Mouse (Mus musculus) forebrain, embryonic 14.5 days (tissue): ENCODE results near the gene Creg1. TPM values are rescaled to one million over a fixed set of nuclear protein-coding genes. Genes with fewer than 3 reads are reported as not detected.
A peak's percentile ranks its signal among the peaks of the same experiment; 100 is the strongest.

Experiments
- ATAC-seq: fragments of 200-750 bp; cut with Nextera tagmentation; 2 replicates; pipeline ENCODE4 v1.8.0; 2017; ENCODE audit warnings: mild to moderate bottlenecking, moderate library complexity
- DNase-seq: peaks from one replicate; pipeline ENCODE4 v3.0.0-alpha.2; 2015; ENCODE audit warnings: low spot score
- H3K27ac ChIP-seq: fragments of 300-500 bp; sonication (generic); 2 replicates; pipeline ENCODE4 v1.5.1; 2014; ENCODE audit warnings: low read depth, mild to moderate bottlenecking, control low read depth, low read length, moderate library complexity
- H3K27me3 ChIP-seq: fragments of 300-500 bp; sonication (generic); replicated peaks from 2 replicates; pipeline ENCODE4 v1.6.1; 2014; ENCODE audit warnings: low read length, control low read depth, mixed read lengths; ENCODE audit not compliant: control insufficient read depth, insufficient read depth
- H3K36me3 ChIP-seq: fragments of 300-500 bp; sonication (generic); 2 replicates; pipeline ENCODE4 v1.6.1; 2014; ENCODE audit warnings: low read length, control low read depth; ENCODE audit not compliant: control insufficient read depth, insufficient read depth
- H3K4me1 ChIP-seq: fragments of 300-500 bp; sonication (generic); 2 replicates; pipeline ENCODE4 v1.6.1; 2014; ENCODE audit warnings: antibody characterized with exemption, low read length, control low read depth; ENCODE audit not compliant: control insufficient read depth, insufficient read depth
- H3K4me2 ChIP-seq: fragments of 300-500 bp; sonication (generic); 2 replicates; pipeline ENCODE4 v1.6.1; 2014; ENCODE audit warnings: mild to moderate bottlenecking, control low read depth, low read length
- H3K4me3 ChIP-seq: fragments of 300-500 bp; sonication (generic); 2 replicates; pipeline ENCODE4 v1.5.1; 2014; ENCODE audit warnings: low read depth, low read length, control low read depth
- H3K9ac ChIP-seq: fragments of 300-500 bp; sonication (generic); 2 replicates; pipeline ENCODE4 v1.6.1; 2014; ENCODE audit warnings: mild to moderate bottlenecking, low read length, control low read depth, moderate library complexity
- H3K9me3 ChIP-seq: fragments of 300-500 bp; sonication (generic); replicated peaks from 2 replicates; pipeline ENCODE4 v1.6.1; 2016; ENCODE audit warnings: low read length, control low read depth, mixed read lengths; ENCODE audit not compliant: control insufficient read depth
- WGBS: fragments of 180-500 bp; shearing (Covaris S2); extraction: QIAGEN DNeasy Blood & Tissue Kit; methylation state at CpG from one replicate; pipeline ENCODE4 v1.1.7; 2014; 5-methylcytosine and 5-hydroxymethylcytosine counted together
- polyA plus RNA-seq: library from polyadenylated mRNA; unstranded; fragments of >200 nt; fragmentation: Nextera tagmentation; extraction: Ambion mirVana; gene quantifications from 2 replicates; pipeline ENCODE4 v1.2.1, GENCODE M21; 2014

Creg1 gene
- polyA plus RNA-seq, 1 experiment from 2014 or later = 28.8 TPM

- no peaks in the 10 kb centered on the region for H3K27me3 ChIP-seq
- no peaks in the 10 kb centered on the region for H3K4me1 ChIP-seq
- no peak overlapping the region for H3K27ac ChIP-seq
- H3K4me2 ChIP-seq = no peak overlapping the region
- H3K9me3 ChIP-seq = no peaks in the 10 kb centered on the region
- 67% methylated on average over 1 of the region's 1 CpGs for WGBS
- ATAC-seq (no peak), DNase-seq (no peak)
- no peak overlapping the region for H3K9ac ChIP-seq
- H3K4me3 ChIP-seq = no peak overlapping the region
- no peaks in the 10 kb centered on the region for H3K36me3 ChIP-seq
Measured at GRCm38 (mm10) chr1:165726986-165727385, 36.6 kb upstream of the Creg1 start.

GRCm38 (mm10) chr1:165728057-165728639 lies 35.4 kb upstream of the Creg1 start:
- ATAC-seq (no peak), DNase-seq (no peak)
- Histone ChIP-seq H3K36me3 (no peaks in the 10 kb centered on the region), H3K27me3 (no peaks in the 10 kb centered on the region), H3K27ac (no peak overlapping the region), H3K4me3 (no peak overlapping the region), H3K4me2 (no peak overlapping the region), H3K9ac (no peak overlapping the region), H3K4me1 (no peaks in the 10 kb centered on the region), H3K9me3 (no peaks in the 10 kb centered on the region)
- 96% methylated on average over 3 of the region's 3 CpGs for WGBS

- ATAC-seq = no peak
- H3K27ac ChIP-seq = no peak overlapping the region
Measured at GRCm38 (mm10) chr1:165730129-165730528, 33.4 kb upstream of the Creg1 start.

GRCm38 (mm10) chr1:165731553-165731952 lies 32.0 kb upstream of the Creg1 start:
- no peaks in the 10 kb centered on the region for H3K36me3 ChIP-seq
- no peaks in the 10 kb centered on the region for H3K27me3 ChIP-seq
- no peak overlapping the region for H3K4me3 ChIP-seq
- DNase-seq (no peak), ATAC-seq (no peak)
- no peak overlapping the region for H3K4me2 ChIP-seq
- no peaks in the 10 kb centered on the region for H3K4me1 ChIP-seq
- WGBS = 88% methylated on average over 6 of the region's 6 CpGs
- H3K9ac ChIP-seq = no peak overlapping the region
- H3K9me3 ChIP-seq = no peaks in the 10 kb centered on the region
- no peak overlapping the region for H3K27ac ChIP-seq

More at GRCm38 (mm10) chr1:165730129-165730528, 33.4 kb upstream of the Creg1 start:
- H3K4me2 ChIP-seq = no peak overlapping the region
- no peaks in the 10 kb centered on the region for H3K4me1 ChIP-seq
- WGBS = 50% methylated on average over 1 of the region's 1 CpGs
- no peak overlapping the region for H3K9ac ChIP-seq
- DNase-seq = no peak
- no peaks in the 10 kb centered on the region for H3K27me3 ChIP-seq
- no peaks in the 10 kb centered on the region for H3K36me3 ChIP-seq
- no peaks in the 10 kb centered on the region for H3K9me3 ChIP-seq
- H3K4me3 ChIP-seq = no peak overlapping the region

- no peaks in the 10 kb centered on the region for H3K9me3 ChIP-seq
- no peaks in the 10 kb centered on the region for H3K36me3 ChIP-seq
- 92% methylated on average over 2 of the region's 2 CpGs for WGBS
- no peak for ATAC-seq
- no peaks in the 10 kb centered on the region for H3K4me1 ChIP-seq
- H3K4me2 ChIP-seq = no peak overlapping the region
- no peak for DNase-seq
- H3K4me3 ChIP-seq = no peak overlapping the region
- no peaks in the 10 kb centered on the region for H3K27me3 ChIP-seq
- H3K27ac ChIP-seq = no peak overlapping the region
- H3K9ac ChIP-seq = no peak overlapping the region
Measured at GRCm38 (mm10) chr1:165734840-165735239, 28.7 kb upstream of the Creg1 start.

- H3K4me2 ChIP-seq = no peak overlapping the region
- ATAC-seq (peak; percentile 82; the same call in 1 of the 2 replicates), DNase-seq (peak; percentile 95)
- H3K4me3 ChIP-seq = no peak overlapping the region
- no peaks in the 10 kb centered on the region for H3K27me3 ChIP-seq
- no peak overlapping the region for H3K27ac ChIP-seq
- no peak overlapping the region for H3K9ac ChIP-seq
- WGBS = 35% methylated on average over 20 of the region's 20 CpGs
- H3K4me1 ChIP-seq = no peaks in the 10 kb centered on the region
- no peaks in the 10 kb centered on the region for H3K9me3 ChIP-seq
- no peaks in the 10 kb centered on the region for H3K36me3 ChIP-seq
Measured at GRCm38 (mm10) chr1:165735826-165736818, 27.4 kb upstream of the Creg1 start.

GRCm38 (mm10) chr1:165737451-165737850 lies 26.1 kb upstream of the Creg1 start:
- Histone ChIP-seq H3K36me3 (no peaks in the 10 kb centered on the region), H3K4me2 (no peak overlapping the region), H3K27me3 (no peaks in the 10 kb centered on the region), H3K9ac (no peak overlapping the region), H3K4me3 (no peak overlapping the region), H3K27ac (no peak overlapping the region), H3K9me3 (no peaks in the 10 kb centered on the region), H3K4me1 (no peaks in the 10 kb centered on the region)
- ATAC-seq (no peak), DNase-seq (no peak)
- WGBS = 48% methylated on average over 5 of the region's 5 CpGs

GRCm38 (mm10) chr1:165737867-165738266 lies 25.7 kb upstream of the Creg1 start:
- 30% methylated on average over 3 of the region's 3 CpGs for WGBS
- H3K36me3 ChIP-seq = no peaks in the 10 kb centered on the region
- H3K4me3 ChIP-seq = no peak overlapping the region
- no peaks in the 10 kb centered on the region for H3K9me3 ChIP-seq
- H3K27ac ChIP-seq = no peak overlapping the region
- no peak overlapping the region for H3K4me2 ChIP-seq
- no peak for DNase-seq
- ATAC-seq = no peak
- no peak overlapping the region for H3K9ac ChIP-seq
- H3K4me1 ChIP-seq = no peaks in the 10 kb centered on the region
- H3K27me3 ChIP-seq = no peaks in the 10 kb centered on the region

- no peaks in the 10 kb centered on the region for H3K9me3 ChIP-seq
- H3K36me3 ChIP-seq = no peaks in the 10 kb centered on the region
- ATAC-seq (no peak), DNase-seq (no peak)
- H3K9ac ChIP-seq = no peak overlapping the region
- no peak overlapping the region for H3K4me3 ChIP-seq
- H3K27ac ChIP-seq = no peak overlapping the region
- WGBS = 84% methylated on average over 1 of the region's 1 CpGs
- H3K4me1 ChIP-seq = no peaks in the 10 kb centered on the region
- H3K27me3 ChIP-seq = no peaks in the 10 kb centered on the region
- no peak overlapping the region for H3K4me2 ChIP-seq
Measured at GRCm38 (mm10) chr1:165738985-165739384, 24.6 kb upstream of the Creg1 start.
